In the genomic region with DNA sequence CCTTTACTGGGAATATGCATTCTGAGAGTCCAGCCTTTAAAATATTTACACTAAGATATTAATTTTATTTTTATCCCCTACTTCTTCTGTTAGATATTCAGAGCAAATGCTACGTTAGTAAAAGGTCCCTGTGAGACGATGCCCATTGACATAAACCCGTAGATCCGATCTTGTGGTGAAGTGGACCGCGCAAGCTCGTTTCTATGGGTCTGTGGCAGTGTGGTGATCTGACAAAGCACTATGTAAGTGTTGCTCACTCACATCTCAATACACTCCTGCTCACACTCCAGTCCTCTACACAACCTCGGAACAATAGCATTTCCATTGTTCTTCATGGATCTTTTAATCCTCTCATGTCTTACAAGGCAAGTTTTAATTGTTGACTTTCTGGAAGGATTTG, we compare ENCODE assay signal across 31 mouse cellular contexts. TPM values are rescaled to one million over a fixed set of nuclear protein-coding genes. Genes with fewer than 3 reads are reported as not detected.
DNase-seq lines count a peak whose midpoint lies in the region; ATAC-seq and TF ChIP-seq lines count a peak whose summit lies in the region.
"Had no signal": no experiment of that assay in that cellular context is flagged by ENCODE, and none has a peak within 500 bp of the region (broad histone marks: within the 10 kb centered on the region; RNA-seq: fewer than 3 reads in every experiment).

No protein-coding gene starts in this region.

- H3K4me1 ChIP-seq in forebrain, embryonic 15.5 days: peaks cover 23% of the 10 kb centered on the region
- H3K4me1 ChIP-seq in forebrain, embryonic 12.5 days: peaks cover 14% of the 10 kb centered on the region
- peaks cover 2% of the 10 kb centered on the region; the same call in 1 of the 2 replicates for H3K4me1 ChIP-seq in midbrain, embryonic 11.5 days (ENCODE audit: control insufficient read depth, insufficient read depth, low read length)
- H3K4me1 ChIP-seq in midbrain, embryonic 10.5 days: peaks cover 4% of the 10 kb centered on the region
- H3K4me1 ChIP-seq in hindbrain, postnatal 0 days (ENCODE audit: insufficient read depth, low read length): no peaks in the 10 kb centered on the region; the same call in 1 of the 2 replicates
- H3K4me1 ChIP-seq in neural tube, embryonic 15.5 days: no peaks in the 10 kb centered on the region
- peaks cover 4% of the 10 kb centered on the region; the same call in 1 of the 2 replicates for H3K4me1 ChIP-seq in heart, embryonic 12.5 days (replicated peaks)
- H3K4me1 ChIP-seq: liver, embryonic 15.5 days had no signal

- TF ChIP-seq CTCF in hindbrain, postnatal 0 days (IDR thresholded peaks at IDR 0.05; ENCODE audit: low read depth): no peak

- 68% methylated on average over 8 of the region's 8 CpGs for WGBS in forebrain, embryonic 15.5 days
- WGBS in forebrain, embryonic 12.5 days: 82% methylated on average over 8 of the region's 8 CpGs
- 81% methylated on average over 8 of the region's 8 CpGs for WGBS in midbrain, embryonic 11.5 days
- 79% methylated on average over 8 of the region's 8 CpGs for WGBS in midbrain, embryonic 10.5 days
- 59% methylated on average over 8 of the region's 8 CpGs for WGBS in hindbrain, postnatal 0 days
- 62% methylated on average over 8 of the region's 8 CpGs for WGBS in neural tube, embryonic 15.5 days
- WGBS in heart, embryonic 12.5 days: 85% methylated on average over 8 of the region's 8 CpGs

- no peaks in the 10 kb centered on the region for H3K9me3 ChIP-seq in forebrain, embryonic 15.5 days
- no peaks in the 10 kb centered on the region for H3K9me3 ChIP-seq in forebrain, embryonic 12.5 days
- no peaks in the 10 kb centered on the region for H3K9me3 ChIP-seq in midbrain, embryonic 11.5 days (ENCODE audit: control insufficient read depth, low read length)
- H3K9me3 ChIP-seq in midbrain, embryonic 10.5 days (replicated peaks): no peaks in the 10 kb centered on the region
- no peaks in the 10 kb centered on the region for H3K9me3 ChIP-seq in hindbrain, postnatal 0 days (ENCODE audit: low read length)
- no peaks in the 10 kb centered on the region for H3K9me3 ChIP-seq in neural tube, embryonic 15.5 days (replicated peaks)
- no peaks in the 10 kb centered on the region for H3K9me3 ChIP-seq in heart, embryonic 12.5 days (replicated peaks)
- H3K9me3 ChIP-seq: embryonic facial prominence, embryonic 15.5 days; heart, embryonic 13.5 days; kidney, embryonic 15.5 days; liver, embryonic 15.5 days; neural tube, embryonic 12.5 days had no signal

- H3K4me2 ChIP-seq in forebrain, embryonic 15.5 days (replicated peaks): peak overlapping the region; percentile 36
- no peak overlapping the region for H3K4me2 ChIP-seq in forebrain, embryonic 12.5 days
- H3K4me2 ChIP-seq in midbrain, embryonic 11.5 days: no peak overlapping the region
- peak overlapping the region; percentile 44 for H3K4me2 ChIP-seq in hindbrain, postnatal 0 days (ENCODE audit: low read depth, low read length)
- peak overlapping the region; percentile 40 for H3K4me2 ChIP-seq in neural tube, embryonic 15.5 days
- no peak overlapping the region for H3K4me2 ChIP-seq in heart, embryonic 12.5 days
- H3K4me2 ChIP-seq: embryonic facial prominence, embryonic 15.5 days; heart, embryonic 13.5 days; kidney, embryonic 15.5 days; liver, embryonic 15.5 days; neural tube, embryonic 12.5 days had no signal

- no peak for ATAC-seq in forebrain, embryonic 15.5 days (replicated peaks)
- ATAC-seq in forebrain, embryonic 12.5 days (ENCODE audit: low FRiP score): no peak
- ATAC-seq in midbrain, embryonic 11.5 days (ENCODE audit: low FRiP score): no peak
- no peak for ATAC-seq in hindbrain, postnatal 0 days
- ATAC-seq in neural tube, embryonic 15.5 days (ENCODE audit: low FRiP score): no peak
- no peak for ATAC-seq in heart, embryonic 12.5 days (ENCODE audit: insufficient number of reproducible peaks, low FRiP score)
- ATAC-seq: intestine, embryonic 16.5 days; lung, postnatal 0 days had no signal

- H3K9ac ChIP-seq in forebrain, embryonic 15.5 days (replicated peaks): no peak overlapping the region
- H3K9ac ChIP-seq in forebrain, embryonic 12.5 days: no peak overlapping the region
- H3K9ac ChIP-seq in midbrain, embryonic 11.5 days (ENCODE audit: low read length): no peak overlapping the region
- H3K9ac ChIP-seq in hindbrain, postnatal 0 days (replicated peaks; ENCODE audit: low read length): no peak overlapping the region
- H3K9ac ChIP-seq in neural tube, embryonic 15.5 days (replicated peaks): no peak overlapping the region
- H3K9ac ChIP-seq in heart, embryonic 12.5 days: no peak overlapping the region
- H3K9ac ChIP-seq: embryonic facial prominence, embryonic 15.5 days; heart, embryonic 13.5 days; kidney, embryonic 15.5 days; liver, embryonic 15.5 days; neural tube, embryonic 12.5 days had no signal

- H3K27me3 ChIP-seq in forebrain, embryonic 15.5 days: no peaks in the 10 kb centered on the region
- no peaks in the 10 kb centered on the region for H3K27me3 ChIP-seq in forebrain, embryonic 12.5 days
- H3K27me3 ChIP-seq in midbrain, embryonic 11.5 days (ENCODE audit: control insufficient read depth, insufficient read depth, low read length): no peaks in the 10 kb centered on the region
- no peaks in the 10 kb centered on the region for H3K27me3 ChIP-seq in midbrain, embryonic 10.5 days (ENCODE audit: low read depth, poor library complexity, severe bottlenecking)
- no peaks in the 10 kb centered on the region for H3K27me3 ChIP-seq in hindbrain, postnatal 0 days (ENCODE audit: insufficient read depth, low read length)
- H3K27me3 ChIP-seq in neural tube, embryonic 15.5 days (replicated peaks): no peaks in the 10 kb centered on the region
- H3K27me3 ChIP-seq in heart, embryonic 12.5 days (replicated peaks): no peaks in the 10 kb centered on the region
- H3K27me3 ChIP-seq: CH12.LX; embryonic facial prominence, embryonic 15.5 days; heart, embryonic 13.5 days; kidney, embryonic 15.5 days; liver, embryonic 15.5 days; neural tube, embryonic 12.5 days had no signal

- DNase-seq in midbrain, embryonic 11.5 days (ENCODE audit: low spot score, missing footprints): peak; percentile 53
- no peak for DNase-seq in midbrain, embryonic 10.5 days (ENCODE audit: low spot score)
- DNase-seq in hindbrain, postnatal 0 days (ENCODE audit: low spot score): peak; percentile 31
- DNase-seq: adrenal gland, postnatal 14 days; cerebellum, adult 11-12 months; cerebellum, postnatal 36 days; heart, postnatal 36 days; right cerebral cortex, postnatal 14 days; spleen, adult 18-20 months had no signal

- peak overlapping the region; percentile 25 for H3K4me3 ChIP-seq in forebrain, embryonic 15.5 days
- no peak overlapping the region for H3K4me3 ChIP-seq in forebrain, embryonic 12.5 days (replicated peaks)
- H3K4me3 ChIP-seq in midbrain, embryonic 11.5 days (ENCODE audit: low read depth, low read length): no peak overlapping the region
- no peak overlapping the region for H3K4me3 ChIP-seq in midbrain, embryonic 10.5 days
- H3K4me3 ChIP-seq in hindbrain, postnatal 0 days (ENCODE audit: low read length): peak overlapping the region; percentile 13; the same call in 1 of the 2 replicates
- H3K4me3 ChIP-seq in neural tube, embryonic 15.5 days (replicated peaks): peak overlapping the region; percentile 23
- H3K4me3 ChIP-seq in heart, embryonic 12.5 days: no peak overlapping the region
- H3K4me3 ChIP-seq: embryonic facial prominence, embryonic 15.5 days; heart, embryonic 13.5 days; kidney, embryonic 15.5 days; liver, embryonic 15.5 days; neural tube, embryonic 12.5 days had no signal

- peaks cover 4% of the 10 kb centered on the region; the same call in 1 of the 2 replicates for H3K36me3 ChIP-seq in forebrain, embryonic 15.5 days
- H3K36me3 ChIP-seq in forebrain, embryonic 12.5 days (replicated peaks): peaks cover 8% of the 10 kb centered on the region; the same call in 1 of the 2 replicates
- no peaks in the 10 kb centered on the region for H3K36me3 ChIP-seq in midbrain, embryonic 11.5 days (ENCODE audit: control insufficient read depth, insufficient read depth, low read length)
- peaks cover 22% of the 10 kb centered on the region for H3K36me3 ChIP-seq in midbrain, embryonic 10.5 days
- no peaks in the 10 kb centered on the region for H3K36me3 ChIP-seq in hindbrain, postnatal 0 days (ENCODE audit: insufficient read depth, low read length)
- H3K36me3 ChIP-seq in neural tube, embryonic 15.5 days: no peaks in the 10 kb centered on the region
- H3K36me3 ChIP-seq in heart, embryonic 12.5 days: peaks cover 11% of the 10 kb centered on the region
- H3K36me3 ChIP-seq: liver, embryonic 15.5 days had no signal

- H3K27ac ChIP-seq in forebrain, embryonic 15.5 days (replicated peaks): peak overlapping the region; percentile 59; the same call in 1 of the 2 replicates
- no peak overlapping the region for H3K27ac ChIP-seq in forebrain, embryonic 12.5 days
- H3K27ac ChIP-seq in midbrain, embryonic 11.5 days (ENCODE audit: low read depth, low read length): no peak overlapping the region
- no peak overlapping the region for H3K27ac ChIP-seq in midbrain, embryonic 10.5 days (replicated peaks)
- H3K27ac ChIP-seq in hindbrain, postnatal 0 days: peak overlapping the region; percentile 41
- peak overlapping the region; percentile 66; the same call in 1 of the 2 replicates for H3K27ac ChIP-seq in neural tube, embryonic 15.5 days (replicated peaks)
- no peak overlapping the region for H3K27ac ChIP-seq in heart, embryonic 12.5 days (ENCODE audit: poor library complexity, severe bottlenecking)
- H3K27ac ChIP-seq: embryonic facial prominence, embryonic 15.5 days; heart, embryonic 13.5 days; kidney, embryonic 15.5 days; liver, embryonic 15.5 days; neural tube, embryonic 12.5 days had no signal

RNA-seq across cellular contexts. Expression of gene Gm11146, which starts 3.1 kb away (rescaled TPM):
- polyA plus RNA-seq in forebrain, embryonic 15.5 days (2015; fragmentation: Nextera tagmentation; extraction: Ambion mirVana): not detected in 2 replicates
- polyA plus RNA-seq in forebrain, embryonic 12.5 days (2016; fragmentation: Nextera tagmentation; extraction: Ambion mirVana): not detected in 2 replicates
- not detected in 2 replicates for polyA plus RNA-seq in midbrain, embryonic 11.5 days (2014; fragmentation: Nextera tagmentation; extraction: Ambion mirVana)
- not detected in 2 replicates for polyA plus RNA-seq in midbrain, embryonic 10.5 days (2016; fragmentation: Nextera tagmentation; extraction: Ambion mirVana)
- total RNA-seq in hindbrain, postnatal 0 days (2014; rRNA removed): not detected in 2 replicates
- not detected in 2 replicates for polyA plus RNA-seq in hindbrain, postnatal 0 days (2015; fragmentation: Nextera tagmentation; extraction: Ambion mirVana)
- polyA plus RNA-seq in neural tube, embryonic 15.5 days (2015; fragmentation: Nextera tagmentation; extraction: Ambion mirVana): not detected in 2 replicates
- polyA plus RNA-seq in heart, embryonic 12.5 days (2016; fragmentation: Nextera tagmentation; extraction: Ambion mirVana): not detected in 2 replicates
- total RNA-seq: adrenal gland, postnatal 14 days; CH12.LX; heart, postnatal 36 days; left cerebral cortex, postnatal 25 days; megakaryocyte progenitor cell, adult 5-6 weeks; MEL; monocyte, adult 5-6 weeks had no signal
- polyA plus RNA-seq: embryonic facial prominence, embryonic 15.5 days; gonadal fat pad, adult 2 months; heart, embryonic 13.5 days; intestine, embryonic 16.5 days; kidney, embryonic 15.5 days; large intestine, adult 2 months; limb, embryonic 14.5 days; liver, embryonic 15.5 days; lung, postnatal 0 days; neural tube, embryonic 12.5 days; stomach, embryonic 14.5 days; thymus, postnatal 0 days; urinary bladder, adult 2 months had no signal

Comparison
In these comparisons a context has a peak if more than half of its experiments do, and no peak if none do; other contexts are left out.
1. H3K27ac ChIP-seq: peak in forebrain, embryonic 15.5 days (single experiment), hindbrain, postnatal 0 days (single experiment) and neural tube, embryonic 15.5 days (single experiment); none in forebrain, embryonic 12.5 days (single experiment), midbrain, embryonic 11.5 days (single experiment), midbrain, embryonic 10.5 days (single experiment) and heart, embryonic 12.5 days (single experiment).
2. H3K4me2 ChIP-seq: peak in forebrain, embryonic 15.5 days (single experiment), hindbrain, postnatal 0 days (single experiment) and neural tube, embryonic 15.5 days (single experiment); none in forebrain, embryonic 12.5 days (single experiment), midbrain, embryonic 11.5 days (single experiment) and heart, embryonic 12.5 days (single experiment).
3. H3K4me3 ChIP-seq: peak in forebrain, embryonic 15.5 days (single experiment), hindbrain, postnatal 0 days (single experiment) and neural tube, embryonic 15.5 days (single experiment); none in forebrain, embryonic 12.5 days (single experiment), midbrain, embryonic 11.5 days (single experiment), midbrain, embryonic 10.5 days (single experiment) and heart, embryonic 12.5 days (single experiment).